Mouse (Mus musculus): Measurements from ENCODE around the gene Rpap2. TPM values are rescaled to one million over a fixed set of nuclear protein-coding genes. Genes with fewer than 3 reads are reported as not detected.

Rpap2 gene
- total and polyA plus RNA-seq, 3 experiments: 10.8 to 13.8 TPM; not detected in 1

DNA sequence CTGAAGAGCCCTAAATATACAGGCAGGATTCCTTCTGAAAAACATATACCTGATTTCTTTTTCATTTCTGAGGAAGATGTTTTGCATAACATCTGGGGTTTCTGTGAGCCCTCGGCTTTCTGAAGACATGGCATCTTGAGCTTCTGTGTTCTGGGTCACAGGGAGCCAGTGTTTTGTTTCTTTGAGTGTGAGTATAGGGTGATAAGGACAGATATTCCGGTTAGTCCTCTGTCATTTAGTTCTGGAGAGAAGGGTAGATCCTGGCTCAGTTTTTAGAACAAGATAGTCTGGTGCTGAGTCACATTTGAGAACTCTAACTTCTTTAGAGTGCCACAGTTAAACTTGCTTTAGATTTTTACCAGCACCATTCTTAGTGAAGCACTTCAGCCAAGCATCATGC, 52.5 kb downstream of the Rpap2 start:
- H3K4me3 ChIP-seq (ENCODE audit: control insufficient read depth in 1 of 2, insufficient read depth in 1 of 2, low read depth in 2 of 2, low read length in 2 of 2): peak overlapping the region in 1 of 2 experiments; percentile 13; a peak in 1 of 4 replicates
- DNase-seq (ENCODE audit: low read depth, low spot score): peak; percentile 62
- peaks cover 39 to 46% of the 10 kb centered on the region in 2 experiments for H3K4me1 ChIP-seq (ENCODE audit: control insufficient read depth in 1 of 2, insufficient read depth in 2 of 2, low read length in 2 of 2)
- no peaks in the 10 kb centered on the region for H3K9me3 ChIP-seq (replicated peaks; ENCODE audit: insufficient read depth, low read length)
- H3K9ac ChIP-seq (ENCODE audit: control insufficient read depth, low read depth, low read length, poor library complexity, severe bottlenecking): no peak overlapping the region
- peak overlapping the region; percentile 72 for H3K27ac ChIP-seq (ENCODE audit: control insufficient read depth, low read depth, low read length)
- peaks cover 1 to 48% of the 10 kb centered on the region in 2 experiments; a peak in 3 of 4 replicates for H3K36me3 ChIP-seq (ENCODE audit: control insufficient read depth in 1 of 2, insufficient read depth in 2 of 2, low read length in 2 of 2)
- no peaks in the 10 kb centered on the region for H3K27me3 ChIP-seq (ENCODE audit: control insufficient read depth in 1 of 2, insufficient read depth in 2 of 2, low read length in 2 of 2)
- H3K79me2 ChIP-seq (ENCODE audit: control insufficient read depth, insufficient read depth, low read length, poor library complexity): no peaks in the 10 kb centered on the region
- TF ChIP-seq RCOR1 (IDR thresholded peaks at IDR 0.05; ENCODE audit: low read depth, low read length) (peak; percentile 48), ETS1 (IDR thresholded peaks at IDR 0.05; ENCODE audit: low read depth, low read length) (peak; percentile 48), GATA1 (IDR thresholded peaks at IDR 0.05; ENCODE audit: low read depth, low read length) (peak; percentile 42; the same call in 1 of the 2 replicates), RAD21 (IDR thresholded peaks at IDR 0.05; ENCODE audit: low read depth, low read length) (no peak), SIN3A (IDR thresholded peaks at IDR 0.05; ENCODE audit: low read length) (peak; percentile 26; the same call in 1 of the 2 replicates), UBTF (IDR thresholded peaks at IDR 0.05; ENCODE audit: borderline replicate concordance, insufficient read depth, low read depth, low read length) (no peak), TCF12 (IDR thresholded peaks at IDR 0.05; ENCODE audit: low read depth, low read length) (peak; percentile 46; the same call in 1 of the 2 replicates), EP300 (IDR thresholded peaks at IDR 0.05; ENCODE audit: low read depth in 1 of 2, low read length in 2 of 2) (peak; percentile 54 to 75; a peak in 3 of 4 replicates), USF1 (IDR thresholded peaks at IDR 0.05; ENCODE audit: low read depth, low read length) (peak; percentile 4; the same call in 1 of the 2 replicates)

DNA sequence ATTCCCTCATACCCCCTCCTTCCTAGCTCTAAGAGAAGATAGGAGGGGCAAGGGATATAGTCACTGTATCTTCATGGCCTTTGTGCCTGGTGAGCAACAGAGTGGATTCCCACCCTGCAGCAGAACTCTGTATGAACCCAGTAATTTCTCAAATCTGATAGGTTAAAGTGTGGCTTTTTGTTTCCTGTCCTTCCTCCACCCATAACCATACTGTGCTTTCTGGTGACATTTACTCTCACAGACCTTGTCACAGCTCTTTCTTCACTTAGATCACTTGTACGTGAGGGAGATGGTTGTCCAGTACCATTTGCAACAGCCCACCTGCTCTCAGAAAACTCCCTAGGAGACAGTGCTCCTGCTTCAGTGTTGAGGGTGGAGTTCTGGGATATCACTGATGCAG, 53.3 kb downstream of the Rpap2 start:
- DNase-seq (ENCODE audit: low read depth, low spot score): peak; percentile 45
- Histone ChIP-seq H3K27me3 (ENCODE audit: control insufficient read depth in 1 of 2, insufficient read depth in 2 of 2, low read length in 2 of 2) (no peaks in the 10 kb centered on the region), H3K27ac (ENCODE audit: control insufficient read depth, low read depth, low read length) (peak overlapping the region; percentile 72), H3K9ac (ENCODE audit: control insufficient read depth, low read depth, low read length, poor library complexity, severe bottlenecking) (no peak overlapping the region), H3K9me3 (replicated peaks; ENCODE audit: insufficient read depth, low read length) (no peaks in the 10 kb centered on the region), H3K4me1 (ENCODE audit: control insufficient read depth in 1 of 2, insufficient read depth in 2 of 2, low read length in 2 of 2) (peaks cover 36 to 46% of the 10 kb centered on the region in 2 experiments), H3K79me2 (ENCODE audit: control insufficient read depth, insufficient read depth, low read length, poor library complexity) (no peaks in the 10 kb centered on the region), H3K36me3 (ENCODE audit: control insufficient read depth in 1 of 2, insufficient read depth in 2 of 2, low read length in 2 of 2) (peaks cover 0 to 48% of the 10 kb centered on the region in 2 experiments; a peak in 3 of 4 replicates), H3K4me3 (ENCODE audit: control insufficient read depth in 1 of 2, insufficient read depth in 1 of 2, low read depth in 2 of 2, low read length in 2 of 2) (no peak overlapping the region)
- TF ChIP-seq ELF1 (IDR thresholded peaks at IDR 0.05; ENCODE audit: low read depth, low read length): no peak
- no peak for TF ChIP-seq E2F4 (IDR thresholded peaks at IDR 0.05; ENCODE audit: borderline replicate concordance, low read depth, low read length)
- peak in 1 of 2 experiments; percentile 33; a peak in 1 of 4 replicates for TF ChIP-seq EP300 (IDR thresholded peaks at IDR 0.05; ENCODE audit: low read depth in 1 of 2, low read length in 2 of 2)
- TF ChIP-seq ZNF384 (IDR thresholded peaks at IDR 0.05; ENCODE audit: low read depth, low read length): no peak
- TF ChIP-seq NELFE (IDR thresholded peaks at IDR 0.05; ENCODE audit: low read depth, low read length): no peak

Measured in MEL (cell line).